Mouse (Mus musculus) urinary bladder, postnatal 4 days (tissue): ENCODE measurements around the gene Zfp92.
A peak's percentile ranks its signal among the peaks of the same experiment; 100 is the strongest.
"Not testable (repeated sequence)": the region's sequence is repeated elsewhere in the genome, so short reads cannot be mapped to it uniquely, and the experiment has no call there.

Source experiments
- DNase-seq, 2 experiments: peaks; one replicate each; pipeline ENCODE4 v3.0.0; 2021 to 2022; ENCODE audit warnings: low spot score in 2 of 2

Zfp92 gene

GRCm38 (mm10) chrX:73410880-73411517 lies at the start of gene Zfp92:
Gene Zfp92, plus strand, starts transcription at chrX:73411096.
- no peak for DNase-seq

- DNase-seq: no peak
Observed at GRCm38 (mm10) chrX:73363291-73363690, 47.6 kb upstream of the Zfp92 start.

DNA sequence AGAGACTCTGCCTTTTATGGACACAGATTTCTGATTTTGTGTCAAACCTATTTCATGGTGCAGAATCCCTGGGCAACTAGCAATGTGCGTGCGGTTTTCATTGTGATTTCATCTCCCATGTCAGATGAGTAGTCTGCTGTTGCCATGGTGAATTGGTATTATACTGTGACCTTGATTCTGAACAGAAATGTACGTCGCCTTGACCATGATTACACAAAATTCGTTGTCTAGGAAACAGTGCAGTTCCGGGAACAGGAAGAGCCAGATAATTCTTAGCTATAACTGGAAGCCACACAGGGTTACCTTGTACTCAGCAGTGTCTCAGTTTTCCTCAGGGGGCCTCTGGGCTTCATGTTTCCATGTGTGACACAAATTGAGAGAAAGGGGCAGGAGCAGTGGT lies 26.5 kb upstream of the Zfp92 start:
- no peak for DNase-seq

- no peak for DNase-seq
Observed at GRCm38 (mm10) chrX:73384924-73385323, 26.0 kb upstream of the Zfp92 start.

DNA sequence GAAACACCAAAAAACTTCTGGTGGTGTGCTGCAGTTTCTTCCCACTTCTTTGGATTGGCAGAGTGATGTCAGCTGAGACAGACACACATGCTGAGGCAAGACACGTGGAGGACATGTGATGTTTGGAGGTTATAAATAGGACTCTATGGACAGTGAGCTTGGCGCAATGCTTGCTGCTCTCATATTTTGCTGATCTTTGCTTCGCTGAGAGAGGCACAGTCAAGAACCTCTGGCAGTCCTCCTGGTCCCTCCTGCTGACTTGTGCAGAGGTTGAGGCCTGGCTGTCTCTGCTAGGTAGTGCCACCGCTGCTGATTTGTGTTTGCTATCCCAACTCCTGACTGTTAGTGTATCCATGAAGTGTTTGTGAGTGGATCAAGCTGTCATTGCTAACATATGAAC lies 19.4 kb upstream of the Zfp92 start:
- DNase-seq: no peak

DNA sequence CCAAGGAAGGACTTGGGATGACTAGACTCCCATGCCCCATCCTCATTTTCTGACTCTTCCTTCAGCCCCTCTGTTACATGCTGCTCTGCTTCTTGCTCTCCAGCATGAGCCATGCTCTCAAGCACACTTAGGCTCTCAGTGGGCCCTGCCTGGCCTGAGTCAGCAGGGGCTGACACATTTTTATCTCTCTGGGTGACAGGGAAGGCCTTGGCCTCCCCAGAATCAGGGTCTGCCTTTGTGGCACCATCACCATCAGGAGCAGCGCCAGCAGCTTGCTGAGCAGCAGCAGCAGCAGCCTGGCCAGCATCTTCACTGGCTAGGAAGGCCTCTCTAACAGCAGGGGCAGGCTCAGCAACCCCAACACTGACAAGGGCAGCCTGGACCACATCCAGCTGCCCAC lies 14.4 kb upstream of the Zfp92 start:
- DNase-seq: no peak

DNA sequence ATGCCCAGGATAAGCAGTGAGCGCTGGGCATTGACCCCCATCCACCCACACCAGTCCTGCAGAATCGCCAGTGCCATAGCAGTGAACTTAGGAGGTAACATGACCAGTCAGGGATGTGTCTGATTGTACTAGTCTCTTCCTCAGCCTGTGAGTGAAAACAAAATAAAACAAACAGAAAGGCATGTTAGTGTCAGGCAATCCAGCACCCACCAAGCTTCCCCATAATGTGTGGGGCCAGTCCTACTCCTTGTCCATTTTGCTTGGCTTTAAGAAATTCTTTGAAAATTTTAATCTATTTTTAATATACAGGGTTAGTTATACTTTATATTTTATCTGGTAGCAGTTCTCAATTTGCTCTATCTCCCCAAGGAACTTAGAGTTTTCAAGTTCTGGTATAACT lies 12.3 kb upstream of the Zfp92 start, which contains the start of gene Gm18336:
Gene Gm18336, minus strand, starts transcription at position 101 of the 400 bp plus-strand sequence.
- DNase-seq: not testable (repeated sequence)

DNA sequence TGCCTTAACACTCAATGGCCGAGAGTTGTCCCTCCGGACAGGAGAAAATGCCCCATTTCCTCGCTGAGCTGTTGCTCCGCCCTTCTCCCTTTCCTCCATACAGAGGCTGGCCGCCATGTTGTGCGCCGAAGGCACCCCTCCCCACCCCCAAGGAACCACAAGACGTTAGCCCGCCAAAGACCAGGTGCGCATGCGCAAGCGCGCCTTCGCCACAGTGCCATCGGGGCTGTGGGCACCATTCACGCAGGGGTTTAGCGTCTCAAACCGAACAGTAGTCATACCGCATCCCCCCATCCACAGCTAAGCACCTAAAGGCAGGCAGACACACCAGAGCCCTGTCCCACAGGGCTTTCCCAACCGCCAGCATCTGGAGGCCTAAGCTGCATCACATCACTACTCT lies 9.9 kb upstream of the Zfp92 start:
- DNase-seq: peak in 1 of 2 experiments; percentile 44

DNA sequence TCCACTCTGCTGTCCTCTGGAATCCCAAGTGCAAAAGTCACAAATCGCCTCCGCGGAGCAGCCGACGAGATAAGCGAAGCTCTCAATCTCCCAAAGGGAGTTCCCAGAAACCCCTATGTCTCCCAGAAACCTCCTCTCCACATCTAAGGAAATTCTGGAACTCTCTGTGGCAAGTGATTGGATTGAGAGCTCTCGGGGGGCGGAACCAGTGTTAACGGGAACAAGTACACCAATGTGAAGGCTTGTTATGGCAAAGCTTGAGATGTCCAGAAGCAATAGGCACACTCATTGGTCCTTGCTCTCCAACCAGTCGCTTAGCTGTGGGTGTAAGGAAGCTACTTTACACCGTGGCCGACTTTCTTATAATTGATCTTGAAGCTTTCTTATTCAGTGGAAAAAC lies 9.3 kb upstream of the Zfp92 start:
- no peak for DNase-seq

- DNase-seq: no peak
Observed at GRCm38 (mm10) chrX:73412767-73413166, 1.9 kb downstream of the Zfp92 start.

DNA sequence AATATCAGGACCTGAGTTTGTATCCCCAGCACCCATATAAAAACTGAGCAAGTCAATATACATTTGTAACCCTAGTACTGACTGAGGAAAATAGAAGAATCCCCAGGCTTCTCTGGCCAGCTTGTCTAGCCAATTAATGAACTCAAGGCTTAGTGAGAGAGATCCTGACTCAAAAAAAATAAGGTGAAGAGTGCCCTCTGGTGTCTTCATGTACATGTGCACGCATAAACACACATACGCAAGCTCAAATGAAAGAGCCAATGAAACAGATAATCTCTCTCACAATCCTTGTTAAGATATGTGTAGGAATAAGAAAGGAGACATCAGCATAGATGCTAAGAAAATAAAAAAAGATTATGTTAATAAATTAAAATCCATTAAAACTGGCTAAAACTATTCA lies 19.1 kb downstream of the Zfp92 start:
- no peak for DNase-seq

DNA sequence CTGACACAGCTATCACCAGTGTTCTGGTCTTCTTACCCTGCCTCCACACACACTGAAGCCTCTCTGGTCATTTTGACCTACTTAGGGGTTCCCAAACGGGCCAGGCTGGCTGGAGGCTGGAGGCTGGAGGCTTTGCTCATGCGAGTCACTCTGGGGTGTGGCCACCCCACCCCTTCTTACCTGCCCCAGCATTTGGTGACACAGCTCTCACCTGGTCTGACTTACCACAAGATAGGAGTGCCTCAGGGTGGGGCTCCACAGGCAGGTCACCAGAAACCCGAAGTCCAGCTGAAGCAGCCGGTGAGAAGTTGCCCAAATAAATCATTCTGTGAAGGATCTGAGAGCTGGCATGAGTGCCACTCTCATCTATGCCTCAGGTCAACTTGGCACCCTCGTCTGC lies 22.0 kb downstream of the Zfp92 start:
- no peak for DNase-seq

GRCm38 (mm10) chrX:73435252-73435651 lies 24.4 kb downstream of the Zfp92 start, which contains the start of gene Trex2:
Gene Trex2, minus strand, starts transcription at chrX:73435344.
- DNase-seq: no peak

DNA sequence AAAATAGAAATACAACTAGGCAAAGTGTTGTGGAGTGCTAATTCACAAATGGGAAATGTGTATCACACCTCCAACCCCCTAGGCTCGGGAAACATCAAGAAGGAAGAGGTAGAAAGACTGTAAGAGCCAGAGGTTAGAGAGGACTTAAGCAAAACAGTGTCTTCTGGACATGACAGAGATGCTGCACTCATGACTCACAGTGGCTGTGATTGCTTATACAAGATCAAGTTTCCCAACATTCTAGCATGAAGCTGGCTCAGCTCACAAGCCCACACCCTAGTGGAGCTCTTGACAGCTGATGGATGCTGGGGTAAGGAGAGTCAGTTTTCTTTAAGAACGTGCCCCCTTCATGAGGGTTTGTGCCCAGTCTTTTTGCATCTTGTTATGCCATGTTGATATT lies 30.5 kb downstream of the Zfp92 start:
- no peak for DNase-seq

DNA sequence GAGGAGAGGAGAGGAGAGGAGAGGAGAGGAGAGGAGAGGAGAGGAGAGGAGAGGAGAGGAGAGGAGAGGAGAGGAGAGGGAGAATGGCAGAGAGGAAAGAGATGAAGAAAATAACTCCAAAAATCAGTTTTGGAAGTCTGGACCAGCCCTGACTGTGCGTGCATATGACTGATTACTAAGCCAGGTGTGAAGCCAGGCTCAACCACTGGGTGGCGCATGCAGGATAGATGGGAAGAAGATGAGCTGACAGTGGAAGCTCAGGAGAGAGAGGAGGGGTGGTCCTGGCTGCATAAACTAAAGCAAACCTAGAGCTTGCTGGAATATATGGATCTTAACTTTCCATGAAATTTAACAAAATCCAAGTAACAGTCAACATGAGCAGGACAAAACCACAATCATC lies 41.1 kb downstream of the Zfp92 start:
- peak in 1 of 2 experiments; percentile 73 for DNase-seq

DNA sequence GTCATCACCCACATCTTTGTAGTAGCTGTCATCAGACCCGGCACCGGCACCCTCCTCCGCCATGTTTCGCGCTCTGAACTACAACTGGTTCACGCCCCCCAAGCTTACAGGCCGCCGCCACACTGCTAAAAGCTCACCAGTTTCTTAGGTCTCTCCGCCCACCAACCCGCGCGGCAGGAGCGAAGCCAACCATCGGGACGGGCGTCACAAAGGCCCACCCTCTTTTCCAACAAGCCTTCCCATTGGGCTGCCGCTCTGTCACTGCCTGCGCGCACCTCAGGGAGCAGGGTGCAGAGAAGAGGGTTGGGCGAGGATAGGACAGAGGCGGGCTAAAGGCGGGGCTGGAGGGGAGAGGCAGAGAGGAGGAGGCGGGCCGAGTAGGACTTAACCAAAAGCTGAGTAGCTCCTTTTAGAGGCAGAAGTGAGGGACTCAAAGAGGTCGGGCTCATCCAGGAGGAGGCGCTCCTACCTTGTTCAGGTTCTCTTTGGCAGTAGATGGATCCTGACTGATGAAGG lies 48.0 kb downstream of the Zfp92 start, which contains the start of gene Haus7:
Gene Haus7, minus strand, starts transcription at position 168 of the 516 bp plus-strand sequence.
- DNase-seq: peak; percentile 89 to 91

DNA sequence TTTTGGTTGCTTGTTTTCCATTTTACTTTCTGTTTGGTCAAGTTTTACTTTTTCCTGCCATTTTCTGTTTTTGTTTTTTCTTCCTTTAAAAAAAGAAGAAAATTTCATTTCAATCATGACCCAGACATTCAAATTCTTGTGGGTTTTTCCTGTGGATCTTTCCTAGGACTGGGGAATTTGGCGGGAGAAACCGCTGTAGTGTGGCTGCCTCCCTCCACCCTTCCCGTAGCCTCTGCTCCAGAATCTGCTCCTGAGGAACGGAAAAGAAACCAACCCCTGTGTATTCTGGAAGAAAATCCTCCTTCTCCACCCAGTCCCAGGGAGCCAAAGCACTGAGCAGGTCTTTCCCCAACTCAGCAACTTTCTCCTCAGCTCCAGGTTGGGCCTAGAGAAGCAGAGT lies 49.9 kb downstream of the Zfp92 start:
- no peak for DNase-seq

GRCm38 (mm10) chrX:73465483-73466186 lies 54.7 kb downstream of the Zfp92 start:
- peak in 1 of 2 experiments; percentile 53 for DNase-seq

GRCm38 (mm10) chrX:73467446-73468241 lies 56.7 kb downstream of the Zfp92 start:
- DNase-seq: peak in 1 of 2 experiments; percentile 53

DNA sequence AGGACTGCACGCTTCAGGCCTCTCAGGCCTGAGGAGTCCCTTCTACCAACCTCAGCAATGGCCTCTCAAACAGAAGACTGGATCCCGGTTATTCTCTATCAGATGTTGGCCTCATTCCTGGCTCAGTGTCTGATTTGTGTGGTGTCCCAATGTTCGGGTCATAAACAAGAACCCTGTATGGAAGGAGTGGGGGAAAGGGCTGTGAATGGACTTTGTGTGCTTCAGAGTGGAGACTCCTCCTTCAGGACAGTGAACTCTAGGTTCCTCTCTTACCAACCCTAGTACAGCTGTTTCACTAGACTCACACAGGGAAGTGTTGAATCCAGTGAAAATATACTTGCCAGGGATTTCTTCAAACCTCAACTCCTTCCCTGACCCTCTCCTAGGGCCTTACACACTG lies 57.4 kb downstream of the Zfp92 start:
- DNase-seq: no peak

DNA sequence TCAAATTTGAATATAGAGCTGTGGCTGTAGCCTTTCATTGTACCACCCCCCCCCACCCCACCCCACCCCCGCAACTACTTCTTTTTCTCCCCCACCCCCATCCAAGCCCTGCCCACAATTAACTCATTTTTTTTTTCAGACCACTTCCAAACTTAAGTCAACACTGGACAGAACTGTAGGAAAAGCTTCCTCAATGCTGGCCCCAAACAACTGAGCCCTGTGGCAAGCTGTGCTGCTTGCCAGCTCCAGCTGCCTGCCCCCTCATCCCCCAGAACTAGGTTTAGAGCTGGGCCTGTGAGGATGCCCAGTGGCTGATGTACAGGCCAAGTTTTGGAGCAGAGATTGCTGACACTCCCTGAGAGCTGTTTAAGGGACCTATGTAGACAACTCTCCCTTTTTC lies 57.9 kb downstream of the Zfp92 start:
- no peak for DNase-seq

GRCm38 (mm10) chrX:73471764-73472163 lies 60.9 kb downstream of the Zfp92 start:
- no peak for DNase-seq
